9 mouse cellular contexts compared by ENCODE assay signal in genomic region chr15:85583024-85583423, GRCm38 (mm10). TPM values are rescaled to one million over a fixed set of nuclear protein-coding genes. Genes with fewer than 3 reads are reported as not detected.
DNase-seq lines count a peak whose midpoint lies in the region; ATAC-seq and TF ChIP-seq lines count a peak whose summit lies in the region.
"Had no signal": no experiment of that assay in that cellular context is flagged by ENCODE, and none has a peak within 500 bp of the region (broad histone marks: within the 10 kb centered on the region; RNA-seq: fewer than 3 reads in every experiment).

No protein-coding gene starts in this region.

- no peak overlapping the region for H3K4me3 ChIP-seq in cerebellum, adult 2 months (replicated peaks; ENCODE audit: insufficient read depth, low read depth, low read length)
- H3K4me3 ChIP-seq in forebrain, postnatal 0 days (ENCODE audit: low read depth, low read length) = no peak overlapping the region
- H3K4me3 ChIP-seq in hindbrain, embryonic 11.5 days (ENCODE audit: low read depth, low read length) = no peak overlapping the region
- H3K4me3 ChIP-seq: liver, embryonic 15.5 days had no signal

- DNase-seq in MN1 (ENCODE audit: low spot score) = peak; percentile 87
- DNase-seq in cerebellum, adult 2 months = peak; percentile 78 to 85
- DNase-seq in forebrain, postnatal 0 days = peak; percentile 94
- peak; percentile 89 for DNase-seq in hindbrain, embryonic 11.5 days (ENCODE audit: low spot score)
- peak; percentile 77 for DNase-seq in layer of hippocampus, adult 9-11 months
- DNase-seq in lung, postnatal 25 days (ENCODE audit: low spot score) = peak; percentile 73
- DNase-seq in right cerebral cortex, adult 2 months (ENCODE audit: low spot score in 2 of 2) = peak; percentile 85 to 86
- peak; percentile 69 for DNase-seq in urinary bladder, postnatal 25 days (ENCODE audit: low spot score)

- TF ChIP-seq POLR2A in cerebellum, adult 2 months (IDR thresholded peaks at IDR 0.05; ENCODE audit: borderline replicate concordance, insufficient read depth, low read length) = no peak

- H3K27ac ChIP-seq in cerebellum, adult 2 months (ENCODE audit: insufficient read depth, low read length) = no peak overlapping the region
- no peak overlapping the region for H3K27ac ChIP-seq in forebrain, postnatal 0 days (ENCODE audit: low read depth, low read length)
- H3K27ac ChIP-seq in hindbrain, embryonic 11.5 days (ENCODE audit: low read depth, low read length) = no peak overlapping the region
- H3K27ac ChIP-seq: liver, embryonic 15.5 days had no signal

- H3K36me3 ChIP-seq in forebrain, postnatal 0 days (ENCODE audit: insufficient read depth) = no peaks in the 10 kb centered on the region
- no peaks in the 10 kb centered on the region for H3K36me3 ChIP-seq in hindbrain, embryonic 11.5 days (ENCODE audit: control insufficient read depth, insufficient read depth, low read length)
- H3K36me3 ChIP-seq: liver, embryonic 15.5 days had no signal

- TF ChIP-seq CTCF in cerebellum, adult 2 months (IDR thresholded peaks at IDR 0.05; ENCODE audit: borderline replicate concordance, insufficient read depth, low read depth, low read length) = peak; percentile 100
- peak; percentile 99 for TF ChIP-seq CTCF in forebrain, postnatal 0 days (IDR thresholded peaks at IDR 0.05; ENCODE audit: low read depth)

- peaks cover 4% of the 10 kb centered on the region; the same call in 1 of the 2 replicates for H3K4me1 ChIP-seq in cerebellum, adult 2 months (ENCODE audit: control insufficient read depth, insufficient read depth, low read length)
- no peaks in the 10 kb centered on the region for H3K4me1 ChIP-seq in forebrain, postnatal 0 days (ENCODE audit: insufficient read depth)
- H3K4me1 ChIP-seq in hindbrain, embryonic 11.5 days (replicated peaks; ENCODE audit: control insufficient read depth, insufficient read depth, low read length) = peaks cover 10% of the 10 kb centered on the region

- peak; percentile 92 for ATAC-seq in forebrain, postnatal 0 days
- ATAC-seq in hindbrain, embryonic 11.5 days (ENCODE audit: low FRiP score) = peak; percentile 71

- peak overlapping the region; percentile 98 for H3K4me2 ChIP-seq in forebrain, postnatal 0 days (ENCODE audit: low read depth)
- H3K4me2 ChIP-seq in hindbrain, embryonic 11.5 days (replicated peaks; ENCODE audit: low read depth, low read length) = peak overlapping the region; percentile 95; the same call in 1 of the 2 replicates
- H3K4me2 ChIP-seq: liver, embryonic 15.5 days had no signal

- H3K9me3 ChIP-seq in forebrain, postnatal 0 days (ENCODE audit: low read length) = no peaks in the 10 kb centered on the region
- no peaks in the 10 kb centered on the region for H3K9me3 ChIP-seq in hindbrain, embryonic 11.5 days (ENCODE audit: control insufficient read depth, low read length)
- H3K9me3 ChIP-seq: liver, embryonic 15.5 days had no signal

- no peak overlapping the region for H3K9ac ChIP-seq in forebrain, postnatal 0 days
- H3K9ac ChIP-seq in hindbrain, embryonic 11.5 days (ENCODE audit: low read depth, low read length) = no peak overlapping the region
- H3K9ac ChIP-seq: liver, embryonic 15.5 days had no signal

- WGBS in cerebellum, adult 2 months = under 1% methylated on average over 8 of the region's 8 CpGs
- WGBS in forebrain, postnatal 0 days = under 1% methylated on average over 8 of the region's 8 CpGs
- WGBS in hindbrain, embryonic 11.5 days = 2% methylated on average over 8 of the region's 8 CpGs

- H3K27me3 ChIP-seq in cerebellum, adult 2 months (ENCODE audit: control insufficient read depth, insufficient read depth, low read length) = peaks cover 5% of the 10 kb centered on the region; the same call in 1 of the 2 replicates
- peaks cover 17% of the 10 kb centered on the region for H3K27me3 ChIP-seq in forebrain, postnatal 0 days (ENCODE audit: insufficient read depth, low read length)
- peaks cover 46% of the 10 kb centered on the region for H3K27me3 ChIP-seq in hindbrain, embryonic 11.5 days (ENCODE audit: control insufficient read depth, insufficient read depth, low read length)

RNA-seq across cellular contexts. Expression of gene Wnt7b, which starts 0.8 kb away (rescaled TPM):
- 11.1 and 14.7 TPM in 2 replicates for polyA plus RNA-seq in cerebellum, adult 2 months (2012; rRNA removed)
- 59.3 and 67.3 TPM in 2 replicates for total RNA-seq in forebrain, postnatal 0 days (2014; rRNA removed)
- polyA plus RNA-seq in forebrain, postnatal 0 days (2015; fragmentation: Nextera tagmentation; extraction: Ambion mirVana) = 54.0 and 68.4 TPM in 2 replicates
- polyA plus RNA-seq in hindbrain, embryonic 11.5 days (2014; fragmentation: Nextera tagmentation; extraction: Ambion mirVana) = 61.6 and 79.7 TPM in 2 replicates
